Mouse (Mus musculus): ENCODE data around the gene Gmds.

The Gmds gene

DNA sequence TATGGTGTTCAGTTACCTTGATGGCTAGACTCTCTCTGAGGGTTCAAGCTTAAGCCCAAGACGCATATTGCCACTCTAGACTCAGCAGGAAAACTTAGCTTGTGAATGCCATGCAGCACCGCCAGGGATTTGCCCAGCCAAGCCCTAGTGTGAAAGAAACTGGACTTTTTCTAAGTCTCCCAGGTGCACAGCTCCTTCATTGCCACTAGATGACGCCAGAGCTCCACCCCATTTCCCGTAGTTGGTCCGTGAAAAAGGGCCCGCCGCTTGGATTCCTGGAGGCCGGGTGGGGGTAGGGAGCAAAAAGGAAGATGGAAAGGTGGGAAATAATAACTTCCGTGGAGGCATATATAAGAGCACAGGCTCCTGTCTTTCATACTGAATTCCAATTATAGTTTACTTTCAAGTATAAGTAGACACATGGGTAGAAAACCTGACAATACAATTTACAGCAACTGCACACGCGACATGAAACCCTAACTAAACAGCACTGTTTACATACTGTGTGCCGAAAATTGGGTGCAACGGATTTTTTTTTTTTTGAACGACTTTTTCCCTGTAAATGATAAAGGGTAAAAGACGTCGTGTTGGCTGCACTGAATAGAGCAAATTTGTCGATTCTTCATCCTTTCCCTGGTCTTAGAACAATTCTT is 545.9 kb downstream of the Gmds start:
- peak; percentile 50 for DNase-seq (ENCODE audit: low spot score)

DNA sequence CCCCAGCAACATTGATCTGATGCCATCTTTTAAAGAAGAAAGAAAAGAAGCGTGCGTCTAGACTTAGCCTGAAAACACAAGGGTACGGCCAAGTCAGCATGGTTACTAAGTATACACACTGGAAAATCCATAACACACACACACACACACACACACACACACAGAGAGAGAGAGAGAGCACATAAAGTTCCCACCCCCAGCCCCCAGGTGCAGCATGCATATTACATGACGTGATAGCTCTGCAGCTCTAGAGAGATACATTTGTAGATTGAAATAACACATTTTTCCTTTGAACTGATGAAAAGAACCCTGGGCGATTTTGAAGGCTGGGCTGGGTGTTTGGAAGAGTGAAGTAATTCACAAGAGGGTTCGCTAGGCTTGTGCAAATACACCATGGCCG is 553.8 kb downstream of the Gmds start:
- DNase-seq (ENCODE audit: low spot score) = no peak

DNA sequence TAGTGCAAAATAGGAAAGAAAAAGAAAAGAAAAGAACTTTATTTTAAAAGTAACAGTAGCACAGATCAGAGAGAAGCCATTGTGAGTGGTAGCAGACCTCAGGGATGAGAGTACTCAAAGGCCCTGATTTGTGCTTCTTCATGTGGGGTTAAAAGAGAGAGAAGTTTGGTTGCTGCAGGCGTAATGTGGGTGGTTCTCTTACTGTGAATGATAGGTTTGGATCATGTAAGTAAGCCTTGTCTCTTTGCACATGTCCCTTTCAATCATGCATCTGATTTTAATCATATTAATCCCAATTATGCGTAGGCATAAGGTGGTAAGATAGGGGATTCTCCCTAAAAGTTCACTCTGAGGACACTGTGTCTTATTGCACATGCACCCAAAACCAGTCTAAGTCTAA is 556.5 kb downstream of the Gmds start:
- no peak for DNase-seq (ENCODE audit: low spot score)

DNA sequence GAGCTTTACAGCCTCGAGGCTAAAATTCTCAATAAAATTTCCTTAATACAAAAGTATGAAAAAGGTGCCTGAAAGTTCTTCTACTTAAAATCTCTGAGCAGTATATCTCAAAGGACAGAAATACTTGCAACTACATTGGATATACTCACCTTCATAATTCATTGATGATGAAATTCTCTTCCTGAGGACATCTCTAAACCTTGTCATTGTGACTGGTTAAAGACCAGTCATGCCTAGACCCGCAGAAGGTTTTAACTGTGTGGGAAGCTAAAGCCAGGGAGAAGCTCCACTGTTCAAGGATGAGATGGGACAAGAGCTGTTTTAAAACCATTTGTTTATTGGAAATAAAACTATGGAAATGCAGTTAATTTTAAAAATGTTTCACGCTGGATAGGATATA is 558.2 kb downstream of the Gmds start:
- DNase-seq (ENCODE audit: low spot score) = no peak

DNA sequence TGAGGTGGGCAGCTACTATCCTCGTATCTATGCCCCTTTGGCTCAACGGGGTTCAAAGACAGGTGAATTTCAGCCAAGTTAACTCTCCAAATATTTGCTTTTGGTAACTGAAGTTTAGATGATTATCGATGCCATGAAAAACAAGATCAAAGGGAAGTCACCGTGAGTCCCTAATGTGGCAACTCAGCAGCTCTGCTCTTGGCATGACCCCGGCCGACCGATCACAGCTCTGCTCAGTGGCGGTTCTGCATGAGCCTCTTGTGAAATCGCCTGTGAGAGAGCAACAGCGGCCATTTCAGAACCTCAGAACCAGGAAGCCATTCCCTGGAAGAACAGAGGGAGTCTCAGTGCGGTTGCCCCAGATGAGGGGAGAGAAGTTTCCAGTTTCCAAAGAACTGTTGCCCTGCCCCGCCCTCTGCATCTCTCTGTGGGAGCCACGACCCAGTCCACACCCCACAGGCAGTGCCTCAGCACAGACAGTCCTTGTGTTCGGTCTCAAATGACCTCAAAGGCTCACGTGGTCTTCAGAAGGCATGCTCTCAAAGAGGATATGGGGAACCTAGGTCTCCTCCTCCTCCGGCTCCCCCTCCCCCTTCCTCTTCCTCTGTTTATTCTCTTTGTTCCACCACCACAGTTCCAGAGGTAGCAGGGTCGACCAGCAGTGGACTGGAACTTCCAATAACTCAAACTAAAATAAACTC is 559.1 kb downstream of the Gmds start:
- DNase-seq (ENCODE audit: low spot score) = no peak

- DNase-seq (ENCODE audit: low spot score) = no peak
These were observed 562.8 kb downstream of the Gmds start for GRCm38 (mm10) chr13:31775762-31776161.

GRCm38 (mm10) chr13:31772882-31773281 is 565.7 kb downstream of the Gmds start:
- DNase-seq (ENCODE audit: low spot score) = no peak

Data from urinary bladder, postnatal 25 days (tissue).